Mouse (Mus musculus) stomach, postnatal 0 days (tissue): ENCODE results near the gene Rhof. TPM values are rescaled to one million over a fixed set of nuclear protein-coding genes. Genes with fewer than 3 reads are reported as not detected.
A peak's percentile ranks its signal among the peaks of the same experiment; 100 is the strongest.

ENCODE experiments used
- ATAC-seq: fragments of 200-750 bp; cut with Nextera tagmentation; 2 replicates; pipeline ENCODE4 v1.8.0; 2017; ENCODE audit not compliant: low FRiP score, low TSS enrichment
- DNase-seq: peaks from one replicate; pipeline ENCODE4 v3.0.0-alpha.2; 2016; ENCODE audit warnings: low spot score
- H3K27ac ChIP-seq: fragments of 300-500 bp; sonication (generic); replicated peaks from 2 replicates; pipeline ENCODE4 v1.5.1; 2014; ENCODE audit warnings: mild to moderate bottlenecking, control low read depth
- H3K27me3 ChIP-seq: fragments of 300-500 bp; sonication (generic); 2 replicates; pipeline ENCODE4 v1.6.1; 2014; ENCODE audit warnings: low read length; ENCODE audit not compliant: control insufficient read depth, insufficient read depth
- H3K36me3 ChIP-seq: fragments of 300-500 bp; sonication (generic); 2 replicates; pipeline ENCODE4 v1.6.1; 2014; ENCODE audit warnings: low read length, mixed read lengths; ENCODE audit not compliant: control insufficient read depth, insufficient read depth
- H3K4me1 ChIP-seq: fragments of 300-500 bp; sonication (generic); replicated peaks from 2 replicates; pipeline ENCODE4 v1.6.1; 2014; ENCODE audit warnings: antibody characterized with exemption; ENCODE audit not compliant: control insufficient read depth, insufficient read depth
- H3K4me2 ChIP-seq: fragments of 300-500 bp; sonication (generic); replicated peaks from 2 replicates; pipeline ENCODE4 v1.6.1; 2014; ENCODE audit warnings: low read depth, mild to moderate bottlenecking, control low read depth, moderate library complexity
- H3K4me3 ChIP-seq: fragments of 300-500 bp; sonication (generic); 2 replicates; pipeline ENCODE4 v1.5.1; 2014; ENCODE audit warnings: low read depth, low read length, control low read depth
- H3K9ac ChIP-seq: fragments of 300-500 bp; sonication (generic); 2 replicates; pipeline ENCODE4 v1.6.1; 2014; ENCODE audit warnings: mild to moderate bottlenecking, low read length, control low read depth, mixed read lengths
- H3K9me3 ChIP-seq: fragments of 300-500 bp; sonication (generic); 2 replicates; pipeline ENCODE4 v1.6.1; 2016; ENCODE audit warnings: low read length; ENCODE audit not compliant: control insufficient read depth
- CTCF ChIP-seq: IDR thresholded peaks from 2 replicates; pipeline ENCODE4 v1.5.1; 2016; ENCODE audit warnings: antibody characterized with exemption, low read depth, mild to moderate bottlenecking, moderate library complexity
- EP300 ChIP-seq: optimal IDR thresholded peaks from 2 replicates; pipeline ENCODE3; 2016; ENCODE audit warnings: antibody characterized with exemption
- WGBS: fragments of 180-500 bp; shearing (Covaris S2); extraction: QIAGEN DNeasy Blood & Tissue Kit; methylation state at CpG from one replicate; pipeline ENCODE4 v1.1.7; 2014; 5-methylcytosine and 5-hydroxymethylcytosine counted together
- polyA plus RNA-seq: library from polyadenylated mRNA; unstranded; fragments of >200 nt; fragmentation: Nextera tagmentation; extraction: Ambion mirVana; gene quantifications from 2 replicates; pipeline ENCODE4 v1.2.1, GENCODE M21; 2015

Rhof gene
- polyA plus RNA-seq, 1 experiment from 2014 or later: 18.6 TPM

GRCm38 (mm10) chr5:123135471-123136360 is 3.2 kb upstream of the Rhof start:
- Histone ChIP-seq H3K27ac (peak overlapping the region; percentile 100), H3K4me3 (peak overlapping the region; percentile 92), H3K4me1 (peaks cover 21% of the 10 kb centered on the region), H3K27me3 (no peaks in the 10 kb centered on the region), H3K9me3 (no peaks in the 10 kb centered on the region), H3K36me3 (no peaks in the 10 kb centered on the region), H3K9ac (peak overlapping the region; percentile 99), H3K4me2 (peak overlapping the region; percentile 100)
- peak; percentile 98 for DNase-seq
- ATAC-seq: peak; percentile 70
- TF ChIP-seq EP300 (peak; percentile 84), CTCF (peak; percentile 49)
- WGBS: 1% methylated on average over 30 of the region's 30 CpGs

GRCm38 (mm10) chr5:123134875-123135382 is 2.4 kb upstream of the Rhof start:
- peak overlapping the region; percentile 100 for H3K27ac ChIP-seq
- 23% methylated on average over 8 of the region's 8 CpGs for WGBS
- H3K9me3 ChIP-seq: no peaks in the 10 kb centered on the region
- peak overlapping the region; percentile 92 for H3K4me3 ChIP-seq
- no peak for ATAC-seq
- peak overlapping the region; percentile 100 for H3K4me2 ChIP-seq
- H3K4me1 ChIP-seq: peaks cover 21% of the 10 kb centered on the region
- DNase-seq: no peak
- H3K27me3 ChIP-seq: no peaks in the 10 kb centered on the region
- H3K9ac ChIP-seq: peak overlapping the region; percentile 99
- H3K36me3 ChIP-seq: no peaks in the 10 kb centered on the region
- no peak for TF ChIP-seq EP300
- no peak for TF ChIP-seq CTCF

GRCm38 (mm10) chr5:123134186-123134874 is 1.8 kb upstream of the Rhof start:
- Histone ChIP-seq H3K36me3 (no peaks in the 10 kb centered on the region), H3K9ac (peak overlapping the region; percentile 99), H3K27ac (peak overlapping the region; percentile 100), H3K27me3 (no peaks in the 10 kb centered on the region), H3K4me2 (peak overlapping the region; percentile 100), H3K4me3 (peak overlapping the region; percentile 92; the same call in 1 of the 2 replicates), H3K9me3 (no peaks in the 10 kb centered on the region), H3K4me1 (peaks cover 21% of the 10 kb centered on the region)
- TF ChIP-seq CTCF (peak; percentile 27), EP300 (no peak)
- ATAC-seq: no peak
- peak; percentile 71 for DNase-seq
- 15% methylated on average over 13 of the region's 13 CpGs for WGBS

DNA sequence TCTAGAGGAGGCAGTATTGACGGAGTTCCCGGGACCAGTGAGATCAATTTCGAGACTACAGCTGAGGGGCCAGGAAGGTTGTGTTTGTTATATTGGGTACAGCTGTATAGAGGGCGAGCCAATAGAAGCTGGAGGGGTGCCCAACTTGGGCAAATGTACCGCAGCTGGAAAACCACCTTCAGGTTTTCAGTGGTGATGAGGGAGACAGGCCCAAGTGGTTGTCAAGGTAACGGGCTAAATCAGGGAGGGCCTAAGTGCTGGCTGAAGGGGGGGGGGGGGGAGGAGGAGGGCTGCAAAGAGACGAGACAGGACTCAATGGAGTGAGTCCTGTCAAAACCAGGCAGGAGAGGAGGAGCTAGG is 1.3 kb upstream of the Rhof start:
- Histone ChIP-seq H3K27me3 (no peaks in the 10 kb centered on the region), H3K9me3 (no peaks in the 10 kb centered on the region), H3K9ac (no peak overlapping the region), H3K4me3 (no peak overlapping the region), H3K27ac (peak overlapping the region; percentile 100), H3K36me3 (no peaks in the 10 kb centered on the region), H3K4me2 (0 out of 2 replicates have a peak overlapping the region, but pooled peaks have one; percentile 12), H3K4me1 (peaks cover 21% of the 10 kb centered on the region)
- WGBS: 25% methylated on average over 6 of the region's 7 CpGs
- no peak for ATAC-seq
- DNase-seq: no peak
- TF ChIP-seq EP300 (no peak), CTCF (no peak)

DNA sequence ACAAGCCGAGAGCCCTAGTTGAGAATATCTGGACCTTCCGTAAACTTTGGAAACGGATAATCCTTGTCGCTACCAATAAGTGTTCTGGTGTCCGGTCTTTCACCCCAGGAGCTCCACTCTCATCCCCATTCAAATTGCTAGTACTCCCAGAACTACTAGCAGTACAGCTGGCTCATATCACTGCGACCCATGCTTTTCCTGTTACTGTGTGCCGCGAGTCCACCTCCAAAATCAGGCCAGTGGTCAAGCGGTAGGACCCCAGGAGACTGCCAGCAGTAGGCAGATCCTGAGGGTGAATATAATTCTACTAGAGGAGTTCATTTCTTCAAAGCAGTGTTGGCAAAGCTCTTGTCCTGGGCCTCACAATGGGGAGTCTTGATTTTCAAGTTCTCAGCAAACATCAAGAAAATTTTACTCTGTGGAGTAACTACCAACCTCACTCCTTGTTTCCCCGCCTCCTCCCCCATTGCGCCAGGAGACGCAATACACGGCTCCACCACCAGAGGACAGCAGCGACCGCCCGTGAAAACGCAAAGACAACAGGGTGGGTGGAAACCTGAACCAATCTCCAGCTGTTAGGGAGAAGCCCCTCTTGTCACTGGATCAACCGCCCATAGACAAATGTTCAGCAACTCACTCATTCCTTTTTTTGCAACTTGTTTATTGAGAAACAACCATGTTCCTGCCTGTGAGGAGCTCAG is 741 bp upstream of the Rhof start:
- no peaks in the 10 kb centered on the region for H3K27me3 ChIP-seq
- peak overlapping the region; percentile 69; the same call in 1 of the 2 replicates for H3K4me2 ChIP-seq
- DNase-seq (peak; percentile 92), ATAC-seq (no peak)
- 16% methylated on average over 18 of the region's 18 CpGs for WGBS
- no peak overlapping the region for H3K4me3 ChIP-seq
- H3K4me1 ChIP-seq: peaks cover 21% of the 10 kb centered on the region
- no peaks in the 10 kb centered on the region for H3K9me3 ChIP-seq
- H3K27ac ChIP-seq: peak overlapping the region; percentile 100
- TF ChIP-seq EP300 (no peak), CTCF (peak; percentile 99)
- H3K9ac ChIP-seq: no peak overlapping the region
- H3K36me3 ChIP-seq: 0 out of 2 replicates have a peak, but pooled peaks cover 2% of the 10 kb centered on the region
